Mouse (Mus musculus) T-helper 1 cell (primary cell): ENCODE data around the gene Ccsap.

ENCODE experiments used
- in situ Hi-C: fragments of 300-600 bp; cut with MboI, MseI; formaldehyde crosslinking; loops from one replicate; pipeline ENCODE4 v1.15.1; 2025; ENCODE audit warnings: high pct_unique_total_duplicates

The Ccsap gene

DNA sequence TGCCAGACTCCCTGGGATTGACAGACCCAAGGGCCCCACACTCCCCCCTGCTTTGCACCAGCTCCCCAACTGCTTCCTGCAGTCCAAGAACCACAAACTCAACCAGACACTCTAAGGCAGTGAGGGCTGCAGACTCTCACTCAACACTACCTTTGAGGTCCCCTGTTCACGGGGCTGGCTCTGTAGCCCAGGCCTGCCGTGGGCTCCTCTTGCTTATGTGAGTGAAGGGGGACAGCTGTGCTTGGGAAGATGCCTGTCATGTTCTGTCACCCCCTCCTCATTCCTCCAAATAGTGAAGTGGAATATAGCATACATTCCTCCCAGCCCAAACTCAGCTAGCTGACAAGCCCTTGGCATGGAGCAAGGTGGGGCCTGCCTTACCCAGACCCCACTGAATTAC lies 22.4 kb upstream of the Ccsap start:
- in situ Hi-C loops = loop anchor here (25.0 kb wide), 1 partner anchor 2005 kb away; the partner anchor contains the start of gene Pcnx2

DNA sequence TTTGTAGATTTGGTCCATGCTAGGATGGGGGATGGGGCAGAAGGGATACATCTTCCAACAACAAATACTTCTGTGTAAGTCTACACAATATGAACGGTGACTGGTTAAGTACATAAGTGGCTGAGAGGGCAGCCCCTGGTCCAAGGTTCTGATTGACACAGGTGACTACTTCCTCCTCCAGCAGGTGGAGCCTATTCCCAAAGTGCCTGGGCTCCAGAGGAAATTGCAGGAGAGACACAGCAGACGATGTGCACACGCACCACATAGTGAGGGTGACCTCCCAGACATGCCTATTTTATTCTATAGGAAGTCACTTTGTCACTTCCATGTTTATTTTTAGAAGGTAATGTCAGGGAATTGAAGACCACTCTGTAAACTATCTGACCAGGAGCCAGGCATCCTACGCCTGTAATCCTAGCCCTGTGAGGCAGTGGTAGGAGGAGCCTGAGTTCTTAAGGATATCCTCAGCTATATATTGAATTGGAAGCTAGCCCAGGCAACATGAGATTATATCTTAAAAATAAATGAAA lies 20.9 kb upstream of the Ccsap start:
- in situ Hi-C loops = loop anchor here (25.0 kb wide), 1 partner anchor 2006 kb away; the partner anchor contains the start of gene Pcnx2

DNA sequence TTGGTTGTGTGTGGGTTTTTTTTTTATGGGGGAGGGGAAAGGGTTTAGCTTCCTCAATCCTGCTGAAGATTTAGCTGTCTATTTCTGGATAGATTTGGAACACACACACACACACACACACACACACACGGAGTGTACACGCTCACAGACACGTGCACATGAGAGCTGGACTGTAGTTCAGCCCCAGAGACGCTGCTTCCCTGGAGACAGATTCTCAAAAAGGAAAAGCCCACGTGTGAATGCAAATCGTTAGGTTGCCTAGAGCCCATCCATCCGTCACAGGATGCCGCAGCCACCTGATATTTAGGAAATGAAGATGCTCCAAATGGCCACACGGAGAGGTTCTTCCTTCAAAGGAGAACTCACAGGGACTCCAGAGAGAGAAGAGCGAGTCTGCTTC lies 20.3 kb upstream of the Ccsap start:
- in situ Hi-C loops = loop anchor here (25.0 kb wide), 1 partner anchor 2007 kb away; the partner anchor contains the start of gene Pcnx2

DNA sequence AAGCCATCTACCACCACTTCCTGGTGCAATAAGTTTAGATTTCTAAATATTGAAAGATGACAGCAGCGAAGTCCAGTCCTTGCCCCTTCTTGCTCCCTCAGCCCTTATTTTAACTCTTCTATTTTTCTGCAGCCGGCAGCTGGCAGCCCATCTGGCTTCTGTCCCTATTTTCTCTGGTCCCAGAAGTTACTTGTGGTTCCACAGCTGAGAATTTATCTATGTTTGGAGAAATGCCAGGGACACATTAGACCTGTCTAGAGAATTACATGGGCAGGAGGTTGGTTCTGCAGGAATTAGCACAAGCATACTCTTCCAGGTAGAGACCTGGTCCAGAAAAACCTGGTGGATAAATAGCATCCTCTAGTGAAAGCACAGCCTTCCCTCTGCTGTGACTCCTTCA lies 17.9 kb upstream of the Ccsap start:
- in situ Hi-C loops = loop anchor here (25.0 kb wide), 1 partner anchor 2009 kb away; the partner anchor contains the start of gene Pcnx2

DNA sequence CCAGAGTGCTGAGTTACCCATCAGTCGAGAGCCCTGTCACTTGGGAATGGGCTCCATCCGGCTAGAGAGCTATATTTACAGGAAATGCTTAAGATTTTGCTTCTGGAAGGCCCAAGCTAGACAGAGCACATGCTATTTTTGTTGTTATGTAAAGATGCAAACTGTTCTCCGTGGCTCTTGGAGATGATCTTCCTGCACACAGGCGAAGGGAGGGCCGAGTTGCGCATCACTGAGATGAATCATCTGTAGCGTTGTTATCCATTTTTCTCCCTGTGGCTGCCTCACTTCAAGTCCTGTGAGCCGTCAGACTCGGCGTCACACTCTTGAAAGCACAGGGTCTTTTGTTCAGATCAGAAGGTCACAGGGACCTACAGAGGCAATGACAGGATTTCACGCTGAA lies 14.3 kb upstream of the Ccsap start:
- in situ Hi-C loops = loop anchor here (5.0 kb wide), 1 partner anchor 102 kb away; no protein-coding TSS in a partner anchor

DNA sequence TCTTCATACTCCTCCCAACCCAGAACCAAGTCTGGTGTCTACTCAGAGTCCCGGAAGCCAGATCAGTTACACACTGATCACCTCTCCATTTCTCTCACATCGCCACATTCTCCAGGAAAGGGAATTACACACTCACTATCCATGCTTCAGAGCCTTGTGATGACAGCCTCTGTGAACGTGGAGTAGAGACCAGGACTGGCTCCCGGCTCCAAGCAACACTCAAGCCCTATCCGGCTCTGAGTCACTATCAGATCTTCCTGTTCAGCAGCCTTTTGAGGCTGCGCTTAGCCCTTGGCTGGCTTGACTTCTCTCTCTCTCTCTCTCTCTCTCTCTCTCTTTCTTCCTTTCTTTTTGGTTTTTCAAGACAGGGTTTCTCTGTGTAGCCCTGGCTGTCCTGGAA lies 13.4 kb upstream of the Ccsap start:
- in situ Hi-C loops = loop anchor here (5.0 kb wide), 1 partner anchor 101 kb away; no protein-coding TSS in a partner anchor

DNA sequence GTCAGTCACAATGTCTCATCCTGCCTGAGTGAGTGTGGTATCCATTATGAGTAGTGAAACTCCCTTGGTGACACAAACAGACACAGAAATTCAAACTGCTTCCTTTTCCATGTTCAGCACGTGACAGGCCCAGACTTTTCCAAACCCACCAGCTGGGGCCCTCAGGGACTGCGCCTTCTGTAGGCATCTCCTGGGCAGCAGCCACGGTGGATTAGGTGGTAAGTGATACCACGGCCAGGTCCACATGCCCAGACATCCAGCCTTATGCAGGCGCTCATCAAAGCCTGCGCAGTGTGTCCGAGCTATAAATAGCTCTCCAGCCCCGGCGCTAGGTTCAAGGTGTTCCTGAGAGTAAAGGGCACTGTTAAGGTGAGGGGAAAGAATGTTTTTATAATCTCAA lies 12.0 kb upstream of the Ccsap start:
- in situ Hi-C loops = loop anchor here (5.0 kb wide), 1 partner anchor 100 kb away; no protein-coding TSS in a partner anchor

DNA sequence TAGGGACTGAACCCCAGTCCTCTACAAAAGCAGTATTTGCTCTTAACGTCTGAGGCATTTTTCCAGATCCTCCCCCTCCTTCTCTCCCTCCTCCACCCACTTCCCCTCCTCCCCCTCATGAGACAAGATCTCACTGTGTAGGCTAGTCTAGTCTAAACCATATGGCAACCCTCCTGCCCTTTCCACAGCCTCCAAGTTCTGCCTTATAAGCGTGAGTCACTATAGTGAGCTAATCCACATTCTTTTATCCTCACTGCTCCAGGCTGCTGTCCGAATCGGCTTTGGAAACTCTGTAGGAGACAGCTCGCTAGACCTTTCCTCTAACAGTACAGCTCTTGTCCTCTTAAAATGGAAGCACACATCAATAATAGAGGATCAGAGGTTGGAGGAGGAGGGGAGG lies 7.0 kb upstream of the Ccsap start:
- in situ Hi-C loops = no loop called here

DNA sequence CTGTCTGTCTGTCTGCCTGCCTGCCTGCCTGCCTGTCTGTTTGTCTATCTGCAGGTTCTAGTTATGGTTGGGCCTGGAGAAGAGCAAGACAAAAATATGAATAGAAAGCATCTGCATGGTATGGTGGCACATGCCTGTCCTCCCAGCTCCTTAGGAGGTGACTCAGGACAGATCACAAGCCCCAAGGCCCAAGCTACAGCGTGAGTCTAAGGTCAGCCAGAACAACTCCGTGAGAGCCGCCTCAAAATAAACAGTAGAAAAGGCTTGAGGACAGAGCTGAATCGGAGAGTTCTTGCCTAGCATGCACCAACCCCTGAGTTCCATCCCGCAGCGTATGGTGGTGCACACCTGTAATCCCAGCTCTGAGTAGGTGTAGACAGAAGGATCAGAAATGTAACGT lies 5.8 kb upstream of the Ccsap start:
- in situ Hi-C loops = no loop called here

DNA sequence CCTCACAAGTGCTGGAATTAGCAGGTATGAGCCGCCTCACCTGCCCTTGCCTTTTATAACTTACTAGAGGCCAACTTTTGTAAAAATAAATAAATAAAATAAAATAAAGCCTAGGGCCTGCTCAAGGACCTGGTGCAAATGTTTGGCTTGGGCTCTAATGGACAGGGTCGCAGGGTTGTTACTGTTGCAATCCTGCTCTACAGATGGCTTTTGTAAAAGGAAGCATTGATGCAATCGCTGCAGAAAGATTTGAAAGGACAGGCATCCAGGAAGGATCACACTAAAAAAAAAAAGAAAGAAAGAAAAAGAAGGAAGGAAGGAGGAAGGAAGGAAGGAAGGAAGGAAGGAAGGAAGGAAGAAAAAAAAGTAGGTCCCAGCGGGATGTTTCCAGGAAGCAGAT lies 377 bp upstream of the Ccsap start:
- in situ Hi-C loops = no loop called here

DNA sequence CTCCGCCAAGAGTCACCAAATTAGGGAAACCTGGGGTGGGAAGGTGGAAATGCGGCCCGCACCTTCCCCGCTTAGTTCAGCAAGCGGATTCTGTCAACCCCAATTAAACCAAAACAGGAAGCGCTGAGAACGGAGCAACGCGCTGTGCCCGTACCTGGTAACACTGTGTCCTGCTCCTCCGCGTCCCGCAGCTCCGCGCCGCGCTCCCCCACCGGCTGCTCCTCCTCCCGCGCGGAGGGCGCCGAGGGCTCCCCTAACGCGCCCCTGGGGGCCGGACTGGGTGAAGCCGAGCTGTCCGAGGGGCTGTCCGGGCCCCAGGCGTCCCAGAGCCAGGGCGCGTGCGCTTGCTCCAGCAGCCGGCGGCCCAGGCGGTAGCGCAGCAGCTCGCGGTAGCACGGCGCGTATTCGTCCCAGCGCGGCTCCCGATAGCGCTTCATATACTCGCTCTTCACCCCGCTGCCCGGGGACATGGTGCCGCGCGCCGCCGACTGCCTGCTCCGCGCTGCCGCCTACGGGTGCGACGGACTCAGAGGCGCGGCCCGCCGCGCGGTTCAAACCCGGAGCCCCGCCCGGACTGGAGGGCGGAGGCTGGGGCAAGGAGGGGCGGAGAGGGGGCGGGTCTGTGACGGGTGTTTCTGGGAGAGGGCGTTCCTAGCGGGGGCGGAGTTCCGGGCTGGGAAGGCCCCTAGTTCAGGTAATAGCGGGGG lies 915 bp downstream of the Ccsap start:
- in situ Hi-C loops = no loop called here

DNA sequence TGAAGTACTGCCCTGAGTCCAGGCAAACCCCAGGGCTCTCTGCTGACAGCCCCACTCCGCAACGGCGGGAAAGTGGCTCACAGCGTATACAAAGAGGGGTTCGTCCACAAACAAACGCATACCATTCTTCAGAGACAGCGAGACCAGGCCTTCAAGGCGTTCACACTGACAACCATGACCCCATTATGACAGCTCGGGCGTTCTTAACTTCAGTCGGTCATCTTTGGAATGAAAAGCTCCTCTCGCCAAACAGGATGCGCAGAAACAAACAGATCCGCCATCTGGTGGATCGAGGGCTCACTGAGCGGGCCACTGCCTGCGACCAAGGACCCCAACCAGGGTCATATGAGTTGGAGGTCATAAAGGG lies 1.5 kb downstream of the Ccsap start:
- in situ Hi-C loops = no loop called here

DNA sequence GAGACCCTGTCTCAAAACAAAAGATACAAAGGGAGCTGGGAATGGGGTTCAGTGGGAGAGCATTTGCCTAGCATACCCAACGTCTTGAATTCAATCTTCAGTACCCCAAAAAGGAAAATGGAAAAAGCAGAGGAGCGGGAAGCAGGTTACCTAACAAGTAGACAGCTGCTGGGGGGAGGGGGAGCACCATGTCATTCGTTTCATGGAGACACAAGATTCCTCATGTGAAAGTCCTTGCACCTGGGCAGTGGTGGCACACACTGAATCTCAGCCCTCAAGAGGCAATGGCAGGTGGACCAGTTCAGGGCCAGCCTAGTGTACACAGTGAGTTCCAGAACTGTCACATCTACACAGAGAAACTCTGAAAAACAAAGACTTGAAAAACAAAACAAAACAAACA lies 2.6 kb downstream of the Ccsap start:
- in situ Hi-C loops = no loop called here

DNA sequence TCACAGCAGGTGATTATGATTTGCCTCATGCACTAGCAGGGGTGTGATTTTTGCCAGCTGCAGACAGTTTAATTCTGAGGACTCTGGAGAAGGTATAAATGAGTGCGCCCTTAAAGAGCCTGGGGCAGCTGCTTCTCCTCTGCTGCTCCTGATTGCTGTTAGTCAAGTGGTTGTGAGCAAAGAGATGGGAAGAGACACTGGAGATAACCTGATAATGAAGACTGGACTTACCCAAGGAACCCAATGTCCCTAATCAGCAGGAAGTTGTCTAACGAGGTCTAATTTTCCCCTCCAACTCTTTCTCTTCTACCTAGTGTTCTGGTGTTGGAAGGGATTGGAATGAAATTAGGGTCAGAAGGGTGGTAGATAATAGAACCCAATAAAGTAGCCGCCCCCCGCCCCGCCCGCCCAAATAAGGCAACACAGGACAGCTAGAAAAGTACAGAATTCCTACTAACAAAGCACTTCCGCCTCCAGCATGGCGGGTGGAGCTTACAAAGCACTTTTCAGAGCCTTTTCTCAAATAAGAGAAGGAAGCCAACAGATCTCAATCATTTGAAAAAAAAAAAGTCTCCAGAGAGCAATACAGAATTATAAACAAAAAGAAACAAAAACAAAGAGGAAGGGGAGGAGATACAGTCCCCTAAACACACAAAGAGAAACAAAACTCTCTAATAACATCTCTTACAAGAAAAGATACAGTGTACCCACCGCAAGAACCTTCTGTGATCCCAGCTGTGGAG lies 5.1 kb downstream of the Ccsap start:
- in situ Hi-C loops = no loop called here

DNA sequence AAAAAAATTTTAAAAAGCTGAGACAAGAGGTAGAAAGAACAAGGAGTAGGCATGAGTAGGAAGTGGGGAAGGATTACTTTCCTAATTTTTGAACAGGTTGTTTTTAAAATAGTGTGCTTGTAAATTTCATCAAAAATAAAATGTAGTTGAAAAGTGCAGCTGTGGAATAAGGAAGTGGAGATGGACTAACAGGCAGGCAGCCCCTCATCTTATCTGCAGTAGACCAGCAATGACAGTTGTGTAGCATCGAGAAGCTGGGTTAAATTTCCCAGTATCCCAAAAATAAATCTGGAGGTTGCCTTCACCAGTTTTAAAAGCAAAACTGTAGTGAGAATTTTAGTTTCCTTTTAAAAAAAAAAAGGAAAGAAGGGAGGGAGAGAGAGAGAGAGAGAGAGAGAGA lies 5.8 kb downstream of the Ccsap start:
- in situ Hi-C loops = no loop called here

DNA sequence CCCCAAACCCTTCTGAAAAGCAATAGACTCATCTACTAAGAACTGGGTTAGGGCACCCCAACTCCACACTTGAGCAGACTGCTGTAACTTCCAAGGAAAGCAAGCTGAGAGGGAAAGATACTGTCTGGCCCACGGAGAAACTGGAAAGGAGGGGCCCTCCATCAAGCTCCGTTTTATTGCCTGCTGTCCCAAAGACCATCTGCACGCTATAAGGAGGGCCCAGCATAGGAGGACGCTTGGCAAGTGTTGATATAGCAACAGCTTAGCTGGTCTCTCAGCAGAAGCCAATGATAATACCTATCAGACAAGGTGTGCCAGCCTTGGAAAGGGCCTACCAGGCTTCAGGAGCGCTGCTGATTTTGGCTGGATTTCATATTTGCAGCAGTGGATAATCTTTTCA lies 8.4 kb downstream of the Ccsap start:
- in situ Hi-C loops = no loop called here

DNA sequence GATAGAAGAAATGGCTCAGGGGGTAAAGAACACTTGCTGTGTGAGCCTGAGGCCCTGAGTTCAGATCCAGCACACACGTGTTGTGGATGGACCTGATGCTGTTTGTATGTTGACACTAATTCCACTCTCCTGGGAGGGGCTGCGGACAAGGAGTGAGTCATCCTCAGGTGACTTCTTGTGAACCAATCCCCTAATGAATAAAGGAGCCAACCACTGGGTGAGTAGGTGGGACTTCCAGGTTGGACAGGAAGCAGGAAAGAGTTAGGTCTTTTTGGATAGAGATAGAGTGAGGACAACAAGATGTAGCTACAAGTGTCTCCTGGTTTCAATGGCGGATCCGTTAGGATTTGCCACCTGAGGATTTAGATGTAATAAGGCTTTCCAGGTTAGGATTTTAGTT lies 10.7 kb downstream of the Ccsap start:
- in situ Hi-C loops = no loop called here

DNA sequence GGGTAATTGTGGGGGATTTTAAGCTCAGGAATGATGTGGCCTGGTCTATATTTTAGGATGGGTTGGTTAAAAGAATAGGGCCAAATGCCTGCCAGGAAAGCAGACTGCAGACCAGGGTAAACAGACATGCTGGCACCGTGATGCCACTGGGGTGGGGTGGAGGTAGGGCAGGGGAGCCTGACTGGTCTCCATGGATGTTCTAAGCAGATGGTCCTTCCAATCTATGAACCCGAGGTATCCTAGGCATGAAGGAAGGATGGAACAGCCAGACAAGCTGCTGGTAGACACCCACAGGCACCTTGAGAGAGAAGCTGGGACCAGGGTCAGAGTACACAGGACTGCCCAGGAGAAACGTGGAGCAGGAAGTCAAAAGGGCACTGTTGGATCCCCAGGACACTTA lies 12.5 kb downstream of the Ccsap start:
- in situ Hi-C loops = no loop called here

DNA sequence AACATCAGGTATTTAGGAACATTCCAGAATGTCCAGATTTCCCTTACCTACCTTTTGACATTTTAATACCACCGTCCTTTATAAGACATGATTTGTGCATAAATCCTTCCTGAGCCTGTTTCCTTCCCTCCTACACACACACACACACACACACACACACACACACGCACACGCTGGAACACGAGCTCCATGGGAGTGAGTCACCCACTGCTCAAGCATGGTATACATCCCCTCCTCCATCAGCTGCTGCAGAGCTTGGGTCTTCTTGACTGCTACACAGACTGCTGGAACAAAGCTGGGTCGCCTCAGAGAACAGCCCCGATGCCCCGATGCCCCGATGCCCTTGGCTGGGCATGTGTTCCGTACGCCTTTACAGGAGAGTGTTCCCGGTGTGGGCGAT lies 13.5 kb downstream of the Ccsap start:
- in situ Hi-C loops = no loop called here

DNA sequence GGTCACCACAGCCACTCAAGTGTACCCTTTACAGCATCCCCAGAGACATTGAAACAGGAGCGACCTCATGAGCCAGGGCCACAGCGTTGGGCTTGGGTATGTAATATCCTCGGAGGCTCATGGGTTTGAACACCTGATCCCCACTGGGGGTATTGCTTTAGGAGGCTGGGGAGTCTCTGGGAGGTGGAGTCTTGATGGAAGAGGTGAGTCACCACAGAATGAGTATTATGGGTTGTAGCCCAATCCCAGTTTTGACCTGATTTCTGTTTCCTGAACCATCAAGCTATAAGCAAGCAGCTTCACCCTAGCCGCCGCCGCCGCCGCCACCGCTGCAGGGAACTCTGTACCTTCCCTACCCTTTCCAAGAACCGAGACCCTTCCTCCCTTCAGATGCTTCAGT lies 14.0 kb downstream of the Ccsap start:
- in situ Hi-C loops = no loop called here

DNA sequence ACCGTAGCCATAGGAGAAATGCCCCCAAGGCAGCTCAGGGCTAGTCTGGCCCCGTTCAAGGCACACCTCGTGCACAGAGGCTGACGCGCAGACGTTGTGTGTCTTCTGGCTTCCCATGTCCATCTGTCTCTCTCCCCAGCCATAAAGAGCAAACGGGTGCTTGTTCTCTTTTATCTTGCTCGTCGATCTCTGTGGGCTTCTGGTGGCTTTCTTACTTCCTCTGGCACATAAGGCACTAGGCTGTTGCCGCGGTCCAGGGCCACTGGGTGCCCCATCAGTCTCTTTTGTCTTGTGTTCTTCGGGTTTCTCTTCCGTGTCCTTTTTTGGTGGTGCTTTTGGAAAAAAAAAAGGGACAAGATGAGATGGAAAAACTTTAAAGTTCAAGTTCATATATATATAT lies 14.9 kb downstream of the Ccsap start:
- in situ Hi-C loops = no loop called here

DNA sequence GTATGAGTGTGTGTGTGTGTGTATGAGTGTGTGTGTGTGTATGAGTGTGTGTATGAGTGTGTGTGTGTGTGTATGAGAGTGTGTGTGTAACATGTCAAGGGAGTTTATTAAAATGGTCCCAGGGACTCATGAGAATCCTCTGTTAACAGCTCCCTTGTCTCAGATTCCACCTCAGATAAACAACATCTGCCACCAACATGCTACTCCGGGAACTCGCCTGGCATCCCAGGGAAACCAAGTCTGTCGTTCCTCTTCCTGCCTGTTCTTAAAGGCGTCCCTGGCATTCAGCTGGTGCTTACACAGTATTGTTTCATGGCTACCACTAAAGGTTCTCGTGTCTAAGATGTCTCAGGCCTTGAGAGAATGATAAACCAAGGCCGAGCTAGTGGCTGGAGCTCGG lies 15.7 kb downstream of the Ccsap start:
- in situ Hi-C loops = no loop called here

DNA sequence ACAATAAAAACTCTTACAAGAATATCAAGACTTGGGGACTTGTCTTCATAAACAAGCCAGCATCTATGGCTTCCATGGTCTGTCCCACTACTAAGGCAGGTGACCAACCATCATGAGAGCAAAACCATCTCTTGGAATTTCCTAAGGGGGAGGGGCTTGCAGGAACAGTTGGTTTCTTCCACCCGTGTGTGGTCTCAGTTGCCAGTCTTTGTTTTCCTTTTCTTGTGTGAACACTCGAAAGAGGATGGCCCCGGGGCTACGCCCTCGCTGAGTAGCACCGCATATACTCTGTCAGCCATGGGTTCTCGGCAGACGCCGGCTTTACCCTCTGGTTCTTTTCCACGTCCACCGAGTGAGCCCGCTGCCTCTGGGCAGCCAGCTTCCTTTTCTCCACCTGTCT lies 17.9 kb downstream of the Ccsap start:
- in situ Hi-C loops = no loop called here
